Mouse (Mus musculus) liver, postnatal 0 days (tissue): ENCODE data around the gene Clstn2. TPM values are rescaled to one million over a fixed set of nuclear protein-coding genes. Genes with fewer than 3 reads are reported as not detected.

Experiments
- ATAC-seq: fragments of 200-750 bp; cut with Nextera tagmentation; 2 replicates; pipeline ENCODE4 v1.8.0; 2017; ENCODE audit warnings: mild to moderate bottlenecking, moderate library complexity
- DNase-seq: peaks from one replicate; pipeline ENCODE4 v3.0.0-alpha.2; 2016
- H3K27ac ChIP-seq: fragments of 300-500 bp; sonication (generic); 2 replicates; pipeline ENCODE4 v1.5.1; 2014; ENCODE audit warnings: antibody characterized with exemption, moderate library complexity, mild to moderate bottlenecking, low read depth
- H3K27me3 ChIP-seq: fragments of 300-500 bp; sonication (generic); 2 replicates; pipeline ENCODE4 v1.6.1; 2014; ENCODE audit warnings: low read length, control low read depth, mixed read lengths; ENCODE audit not compliant: insufficient read depth
- H3K36me3 ChIP-seq: fragments of 300-500 bp; sonication (generic); replicated peaks from 2 replicates; pipeline ENCODE4 v1.6.1; 2014; ENCODE audit warnings: mild to moderate bottlenecking, control low read depth, low read length, moderate library complexity, mixed read lengths; ENCODE audit not compliant: insufficient read depth
- H3K4me1 ChIP-seq: fragments of 300-500 bp; sonication (generic); 2 replicates; pipeline ENCODE4 v1.6.1; 2014; ENCODE audit warnings: antibody characterized with exemption, mild to moderate bottlenecking, control low read depth; ENCODE audit not compliant: insufficient read depth
- H3K4me2 ChIP-seq: fragments of 300-500 bp; sonication (generic); 2 replicates; pipeline ENCODE4 v1.6.1; 2014; ENCODE audit warnings: low read depth, mild to moderate bottlenecking, low read length, moderate library complexity, mixed read lengths
- H3K4me3 ChIP-seq: fragments of 300-500 bp; sonication (generic); 2 replicates; pipeline ENCODE4 v1.5.1; 2014; ENCODE audit warnings: low read depth, low read length
- H3K9ac ChIP-seq: fragments of 300-500 bp; sonication (generic); replicated peaks from 2 replicates; pipeline ENCODE4 v1.6.1; 2014; ENCODE audit warnings: mild to moderate bottlenecking, moderate library complexity
- H3K9me3 ChIP-seq: fragments of 300-500 bp; sonication (generic); 2 replicates; pipeline ENCODE4 v1.6.1; 2016; ENCODE audit warnings: mild to moderate bottlenecking, control low read depth, low read length, mixed read lengths
- CTCF ChIP-seq: sonication (generic); IDR thresholded peaks from 2 replicates; pipeline ENCODE4 v1.5.1; 2016; ENCODE audit warnings: antibody characterized with exemption, low read depth
- EP300 ChIP-seq: IDR thresholded peaks from 2 replicates; pipeline ENCODE4 v1.6.1; 2016; ENCODE audit warnings: antibody characterized with exemption, low read depth, mild to moderate bottlenecking
- WGBS: fragments of 180-500 bp; shearing (Covaris S2); extraction: QIAGEN DNeasy Blood & Tissue Kit; methylation state at CpG from one replicate; pipeline ENCODE4 v1.1.7; 2014; ENCODE audit not compliant: insufficient replicate concordance; 5-methylcytosine and 5-hydroxymethylcytosine counted together
- polyA plus RNA-seq: library from polyadenylated mRNA; unstranded; fragments of >200 nt; fragmentation: Nextera tagmentation; extraction: Ambion mirVana; gene quantifications from 2 replicates; pipeline ENCODE4 v1.2.1, GENCODE M21; 2015

The Clstn2 gene
- polyA plus RNA-seq, 1 experiment from 2014 or later = 0.12 TPM

- H3K4me3 ChIP-seq = no peak overlapping the region
- no peaks in the 10 kb centered on the region for H3K4me1 ChIP-seq
- H3K27ac ChIP-seq = no peak overlapping the region
- 68% methylated on average over 8 of the region's 8 CpGs for WGBS
- no peak for TF ChIP-seq CTCF
- TF ChIP-seq EP300 = no peak
- H3K9ac ChIP-seq = no peak overlapping the region
- ATAC-seq = no peak
- H3K36me3 ChIP-seq = no peaks in the 10 kb centered on the region
- H3K27me3 ChIP-seq = no peaks in the 10 kb centered on the region
- no peaks in the 10 kb centered on the region for H3K9me3 ChIP-seq
- no peak overlapping the region for H3K4me2 ChIP-seq
- no peak for DNase-seq
Measured at GRCm38 (mm10) chr9:97957508-97957907, 75.5 kb downstream of the Clstn2 start.

GRCm38 (mm10) chr9:97956407-97957106, 76.4 kb downstream of the Clstn2 start:
- Histone ChIP-seq H3K4me1 (no peaks in the 10 kb centered on the region), H3K27me3 (no peaks in the 10 kb centered on the region), H3K9ac (no peak overlapping the region), H3K4me3 (no peak overlapping the region), H3K36me3 (no peaks in the 10 kb centered on the region), H3K4me2 (no peak overlapping the region), H3K27ac (no peak overlapping the region), H3K9me3 (no peaks in the 10 kb centered on the region)
- no peak for ATAC-seq
- TF ChIP-seq EP300 (no peak), CTCF (no peak)
- 56% methylated on average over 4 of the region's 4 CpGs for WGBS
- DNase-seq = no peak

GRCm38 (mm10) chr9:97953746-97954359, 79.1 kb downstream of the Clstn2 start:
- no peak for ATAC-seq
- H3K27ac ChIP-seq = no peak overlapping the region
- H3K9me3 ChIP-seq = no peaks in the 10 kb centered on the region
- no peak for DNase-seq
- no peak overlapping the region for H3K4me3 ChIP-seq
- no peaks in the 10 kb centered on the region for H3K27me3 ChIP-seq
- no peak for TF ChIP-seq EP300
- TF ChIP-seq CTCF = no peak
- 73% methylated on average over 8 of the region's 8 CpGs for WGBS
- H3K4me1 ChIP-seq = no peaks in the 10 kb centered on the region
- no peaks in the 10 kb centered on the region for H3K36me3 ChIP-seq
- no peak overlapping the region for H3K9ac ChIP-seq
- H3K4me2 ChIP-seq = no peak overlapping the region

- 0 out of 2 replicates have a peak, but pooled peaks cover 2% of the 10 kb centered on the region for H3K9me3 ChIP-seq
- no peak overlapping the region for H3K4me3 ChIP-seq
- no peak overlapping the region for H3K27ac ChIP-seq
- TF ChIP-seq EP300 (no peak), CTCF (no peak)
- no peaks in the 10 kb centered on the region for H3K27me3 ChIP-seq
- H3K36me3 ChIP-seq = no peaks in the 10 kb centered on the region
- no peak for ATAC-seq
- no peak for DNase-seq
- no peaks in the 10 kb centered on the region for H3K4me1 ChIP-seq
- no peak overlapping the region for H3K9ac ChIP-seq
- 76% methylated on average over 6 of the region's 6 CpGs for WGBS
- no peak overlapping the region for H3K4me2 ChIP-seq
Measured at GRCm38 (mm10) chr9:97950378-97951006, 82.5 kb downstream of the Clstn2 start.

- no peak overlapping the region for H3K4me2 ChIP-seq
- no peaks in the 10 kb centered on the region for H3K36me3 ChIP-seq
- WGBS = 81% methylated on average over 4 of the region's 4 CpGs
- H3K27ac ChIP-seq = no peak overlapping the region
- DNase-seq (no peak), ATAC-seq (no peak)
- no peaks in the 10 kb centered on the region for H3K9me3 ChIP-seq
- H3K27me3 ChIP-seq = no peaks in the 10 kb centered on the region
- TF ChIP-seq EP300 (no peak), CTCF (no peak)
- H3K4me3 ChIP-seq = no peak overlapping the region
- H3K9ac ChIP-seq = no peak overlapping the region
- H3K4me1 ChIP-seq = no peaks in the 10 kb centered on the region
Measured at GRCm38 (mm10) chr9:97919326-97919725, 113.7 kb downstream of the Clstn2 start.

GRCm38 (mm10) chr9:97891415-97891814, 141.6 kb downstream of the Clstn2 start:
- no peaks in the 10 kb centered on the region for H3K9me3 ChIP-seq
- no peaks in the 10 kb centered on the region for H3K36me3 ChIP-seq
- WGBS = 77% methylated on average over 3 of the region's 3 CpGs
- TF ChIP-seq CTCF (no peak), EP300 (no peak)
- no peak overlapping the region for H3K27ac ChIP-seq
- no peak overlapping the region for H3K4me3 ChIP-seq
- no peak overlapping the region for H3K4me2 ChIP-seq
- no peak overlapping the region for H3K9ac ChIP-seq
- ATAC-seq = no peak
- H3K4me1 ChIP-seq = no peaks in the 10 kb centered on the region
- DNase-seq = no peak
- no peaks in the 10 kb centered on the region for H3K27me3 ChIP-seq
